8 mouse cellular contexts compared by ENCODE assay signal in genomic region chr3:82029229-82029628, GRCm38 (mm10). TPM values are rescaled to one million over a fixed set of nuclear protein-coding genes. Genes with fewer than 3 reads are reported as not detected.
DNase-seq lines count a peak whose midpoint lies in the region; ATAC-seq and TF ChIP-seq lines count a peak whose summit lies in the region.

No protein-coding gene starts in this region.

- H3K27me3 ChIP-seq in ES-Bruce4 (ENCODE audit: control insufficient read depth, insufficient read depth, low read length, poor library complexity, severe bottlenecking) = no peaks in the 10 kb centered on the region
- H3K27me3 ChIP-seq in heart, postnatal 0 days (ENCODE audit: control insufficient read depth, insufficient read depth, low read length) = no peaks in the 10 kb centered on the region

- no peak for TF ChIP-seq EP300 in ES-Bruce4 (IDR thresholded peaks at IDR 0.05; ENCODE audit: insufficient read depth, low read depth, low read length)
- TF ChIP-seq EP300 in heart, postnatal 0 days (IDR thresholded peaks at IDR 0.05; ENCODE audit: low read depth) = no peak

- DNase-seq in kidney, adult 11 months = peak; percentile 12
- DNase-seq in kidney, adult 18-20 months = no peak
- peak; percentile 46 to 60 for DNase-seq in cerebellum, adult 18-20 months
- peak; percentile 80 for DNase-seq in heart, postnatal 0 days (ENCODE audit: low spot score)
- DNase-seq in kidney, postnatal 4 days = peak; percentile 29 to 34
- DNase-seq in urinary bladder, postnatal 10 days (ENCODE audit: low spot score) = no peak

- H3K36me3 ChIP-seq in ES-Bruce4 (ENCODE audit: control insufficient read depth, insufficient read depth, low read length, poor library complexity, severe bottlenecking) = no peaks in the 10 kb centered on the region
- H3K36me3 ChIP-seq in heart, postnatal 0 days (replicated peaks; ENCODE audit: control insufficient read depth, insufficient read depth, low read length) = no peaks in the 10 kb centered on the region

- peak; percentile 62 for ATAC-seq in heart, postnatal 0 days (ENCODE audit: insufficient read depth, low read depth)
- ATAC-seq in monocyte, adult 5-6 weeks (replicated peaks; ENCODE audit: insufficient number of reproducible peaks, low FRiP score, low TSS enrichment, poor library complexity, severe bottlenecking) = peak; percentile 59; the same call in 1 of the 2 replicates

- TF ChIP-seq POLR2A in ES-Bruce4 (IDR thresholded peaks at IDR 0.05; ENCODE audit: insufficient read depth, low read length) = no peak

- no peak overlapping the region for H3K4me2 ChIP-seq in heart, postnatal 0 days (ENCODE audit: low read depth, low read length)

- peak; percentile 12 for TF ChIP-seq CTCF in ES-Bruce4 (IDR thresholded peaks at IDR 0.05; ENCODE audit: low read depth, low read length)
- TF ChIP-seq CTCF in heart, postnatal 0 days (IDR thresholded peaks at IDR 0.05; ENCODE audit: low read depth) = peak; percentile 90

- H3K4me1 ChIP-seq in ES-Bruce4 (ENCODE audit: control insufficient read depth, insufficient read depth, low read length) = no peaks in the 10 kb centered on the region
- H3K4me1 ChIP-seq in heart, postnatal 0 days (ENCODE audit: control insufficient read depth, insufficient read depth) = no peaks in the 10 kb centered on the region

- no peaks in the 10 kb centered on the region for H3K9me3 ChIP-seq in ES-Bruce4 (replicated peaks; ENCODE audit: control insufficient read depth, insufficient read depth, low read length, poor library complexity, severe bottlenecking)
- no peaks in the 10 kb centered on the region for H3K9me3 ChIP-seq in heart, postnatal 0 days (replicated peaks; ENCODE audit: control insufficient read depth, low read length)

- no peak overlapping the region for H3K9ac ChIP-seq in ES-Bruce4 (ENCODE audit: low read depth, poor library complexity, severe bottlenecking)
- H3K9ac ChIP-seq in heart, postnatal 0 days (replicated peaks; ENCODE audit: low read depth, low read length) = no peak overlapping the region

- 1% methylated on average over 3 of the region's 3 CpGs for WGBS in heart, postnatal 0 days

- no peak overlapping the region for H3K27ac ChIP-seq in ES-Bruce4 (ENCODE audit: insufficient read depth, low read length)
- no peak overlapping the region for H3K27ac ChIP-seq in heart, postnatal 0 days (ENCODE audit: low read depth)

- H3K4me3 ChIP-seq in ES-Bruce4 (ENCODE audit: low read depth, low read length) = no peak overlapping the region
- H3K4me3 ChIP-seq in heart, postnatal 0 days (ENCODE audit: low read depth, low read length) = no peak overlapping the region

RNA-seq across cellular contexts. Expression of gene Gucy1b1, which starts 45.3 kb away (rescaled TPM):
- polyA plus RNA-seq in ES-Bruce4 (2011; ENCODE audit: insufficient read depth, insufficient read length, low read depth, missing spikeins) = 0.37 and 0.76 TPM in 2 replicates
- total RNA-seq in heart, postnatal 0 days (2014; rRNA removed; ENCODE audit: low replicate concordance) = 15.6 and 39.3 TPM in 2 replicates
- polyA plus RNA-seq in heart, postnatal 0 days (2015; fragmentation: Nextera tagmentation; extraction: Ambion mirVana) = 24.3 and 27.5 TPM in 2 replicates
- 0.19 to 10.4 TPM (median 1.6 TPM) in 3 replicates for total RNA-seq in monocyte, adult 5-6 weeks (2017)

RNA-seq across cellular contexts. Expression of gene Asic5, which starts 47.1 kb away (rescaled TPM):
- polyA plus RNA-seq in ES-Bruce4 (2011; ENCODE audit: insufficient read depth, insufficient read length, low read depth, missing spikeins) = not detected in 2 replicates
- total RNA-seq in heart, postnatal 0 days (2014; rRNA removed; ENCODE audit: low replicate concordance) = not detected in 2 replicates
- polyA plus RNA-seq in heart, postnatal 0 days (2015; fragmentation: Nextera tagmentation; extraction: Ambion mirVana) = not detected in 2 replicates
- not detected in 3 replicates for total RNA-seq in monocyte, adult 5-6 weeks (2017)

RNA-seq across cellular contexts. Expression of gene Tdo2, which starts 53.2 kb away (rescaled TPM):
- polyA plus RNA-seq in ES-Bruce4 (2011; ENCODE audit: insufficient read depth, insufficient read length, low read depth, missing spikeins) = not detected in 2 replicates
- not detected in 2 replicates for total RNA-seq in heart, postnatal 0 days (2014; rRNA removed; ENCODE audit: low replicate concordance)
- polyA plus RNA-seq in heart, postnatal 0 days (2015; fragmentation: Nextera tagmentation; extraction: Ambion mirVana) = 0.07 and 0.11 TPM in 2 replicates
- not detected in 3 replicates for total RNA-seq in monocyte, adult 5-6 weeks (2017)

Comparison
In these comparisons a context has a peak if more than half of its experiments do, and no peak if none do; other contexts are left out.
1. DNase-seq: peak in kidney, adult 11 months (single experiment), cerebellum, adult 18-20 months (2 of 2), heart, postnatal 0 days (single experiment) and kidney, postnatal 4 days (2 of 2); none in kidney, adult 18-20 months (single experiment) and urinary bladder, postnatal 10 days (single experiment).